Mouse (Mus musculus): Measurements from ENCODE around the gene Tuba3b. TPM values are rescaled to one million over a fixed set of nuclear protein-coding genes. Genes with fewer than 3 reads are reported as not detected.

Tuba3b gene
- not detected in 2 replicates for polyA plus RNA-seq (2015; fragmentation: Nextera tagmentation; extraction: Ambion mirVana)

DNA sequence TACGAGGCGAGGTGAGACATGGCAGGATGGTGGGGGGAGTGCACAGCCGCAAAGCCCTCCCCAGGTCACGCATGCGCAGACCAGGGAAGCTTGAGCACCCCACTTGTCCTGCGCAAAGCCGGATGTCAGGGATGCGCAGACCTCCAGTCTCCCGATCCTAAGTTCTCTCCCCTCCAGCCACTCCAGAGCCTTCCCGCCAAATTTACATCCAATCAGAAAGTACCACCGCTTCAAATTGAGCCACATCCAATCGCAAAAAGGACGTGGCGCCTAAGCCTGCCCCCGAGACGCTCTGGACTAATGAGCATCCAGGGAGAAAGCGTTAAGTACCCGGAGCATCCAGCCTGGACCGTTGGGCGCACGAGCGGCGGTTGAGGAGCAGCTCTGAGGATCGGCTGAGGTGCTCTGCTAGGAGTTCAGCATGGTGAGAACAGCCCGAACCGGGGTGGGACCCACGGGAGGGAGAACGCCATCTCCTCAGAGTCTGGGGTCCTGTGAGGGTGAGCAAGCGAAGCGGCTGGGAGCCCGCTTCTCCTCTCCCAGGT lies at the start of gene Tuba3b:
Gene Tuba3b, plus strand, starts transcription at position 92 of the 545 bp plus-strand sequence.

DNA sequence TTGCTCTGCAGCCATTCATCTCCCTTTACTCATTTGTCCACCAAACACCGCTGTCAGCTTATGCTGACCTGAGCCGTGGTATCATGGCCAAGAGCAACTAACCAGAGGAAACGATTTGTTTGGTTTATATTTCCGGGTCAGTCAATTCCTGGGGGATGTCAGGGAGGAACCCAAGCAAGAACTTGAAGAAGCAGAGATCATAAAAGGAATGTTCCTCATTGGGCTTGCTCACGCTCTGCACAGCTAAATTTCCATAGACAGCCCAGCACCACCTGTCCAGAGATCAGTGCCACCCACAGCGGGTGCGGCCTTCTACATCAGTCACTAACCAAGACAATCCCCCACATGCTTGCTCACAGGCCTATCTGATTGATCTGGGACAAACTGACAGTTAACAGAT lies 1.3 kb upstream of the Tuba3b start, which contains the start of gene Lmntd1:
Gene Lmntd1, minus strand, starts transcription at position 101 of the 400 bp plus-strand sequence.

Other genes starting within 250 kb of the Tuba3b start
- gene Lmntd1, start 1.4 kb upstream of the Tuba3b start, polyA plus RNA-seq (2015; fragmentation: Nextera tagmentation; extraction: Ambion mirVana), result 0.26 and 0.59 TPM in 2 replicates
- 5.6 and 6.5 TPM in 2 replicates for gene Rassf8, start 131.0 kb downstream of the Tuba3b start, polyA plus RNA-seq (2015; fragmentation: Nextera tagmentation; extraction: Ambion mirVana)
- 2.1 and 2.9 TPM in 2 replicates for gene Bhlhe41, start 249.8 kb downstream of the Tuba3b start, polyA plus RNA-seq (2015; fragmentation: Nextera tagmentation; extraction: Ambion mirVana)

All from urinary bladder, postnatal 0 days (tissue).